Mouse (Mus musculus) limb, embryonic 14.5 days (tissue): Measurements from ENCODE around the gene 1700017B05Rik. TPM values are rescaled to one million over a fixed set of nuclear protein-coding genes. Genes with fewer than 3 reads are reported as not detected.

Source experiments
- ATAC-seq: fragments of 200-750 bp; cut with Nextera tagmentation; 2 replicates; pipeline ENCODE4 v1.8.0; 2017; ENCODE audit warnings: low read depth, moderate number of reproducible peaks, moderate TSS enrichment; ENCODE audit not compliant: low FRiP score
- DNase-seq: peaks from one replicate; pipeline ENCODE4 v3.0.0-alpha.2; 2015; ENCODE audit warnings: low spot score
- H3K27ac ChIP-seq: fragments of 300-500 bp; sonication (generic); replicated peaks from 2 replicates; pipeline ENCODE4 v1.5.1; 2014; ENCODE audit warnings: low read depth, mild to moderate bottlenecking, low read length, moderate library complexity, mixed read lengths
- H3K27me3 ChIP-seq: fragments of 300-500 bp; sonication (generic); 2 replicates; pipeline ENCODE4 v1.6.1; 2014; ENCODE audit warnings: low read length, mixed read lengths; ENCODE audit not compliant: control insufficient read depth, insufficient read depth
- H3K36me3 ChIP-seq: fragments of 300-500 bp; sonication (generic); 2 replicates; pipeline ENCODE4 v1.6.1; 2014; ENCODE audit warnings: mild to moderate bottlenecking, low read length, moderate library complexity, mixed read lengths; ENCODE audit not compliant: control insufficient read depth, insufficient read depth
- H3K4me1 ChIP-seq: fragments of 300-500 bp; sonication (generic); 2 replicates; pipeline ENCODE4 v1.6.1; 2014; ENCODE audit warnings: antibody characterized with exemption, low read length, mixed read lengths; ENCODE audit not compliant: control insufficient read depth, insufficient read depth
- H3K4me2 ChIP-seq: fragments of 300-500 bp; sonication (generic); replicated peaks from 2 replicates; pipeline ENCODE4 v1.6.1; 2014; ENCODE audit warnings: low read depth, mild to moderate bottlenecking, low read length, moderate library complexity; ENCODE audit not compliant: severe bottlenecking
- H3K4me3 ChIP-seq: fragments of 300-500 bp; sonication (generic); replicated peaks from 2 replicates; pipeline ENCODE4 v1.5.1; 2014; ENCODE audit warnings: low read length
- H3K9ac ChIP-seq: fragments of 300-500 bp; sonication (generic); 2 replicates; pipeline ENCODE4 v1.6.1; 2014; ENCODE audit warnings: mild to moderate bottlenecking, low read depth, low read length, moderate library complexity; ENCODE audit not compliant: severe bottlenecking
- H3K9me3 ChIP-seq: fragments of 300-500 bp; sonication (generic); 2 replicates; pipeline ENCODE4 v1.6.1; 2016; ENCODE audit warnings: low read length; ENCODE audit not compliant: control insufficient read depth
- POLR2A ChIP-seq: fragments of 200-500 bp; IDR thresholded peaks from 2 replicates; pipeline ENCODE4 v1.8.0; 2012; ENCODE audit warnings: inconsistent platforms, mild to moderate bottlenecking, moderate library complexity, borderline replicate concordance; ENCODE audit not compliant: insufficient read depth, insufficient read length; ENCODE audit errors: extremely low read depth
- WGBS: fragments of 180-500 bp; shearing (Covaris S2); extraction: QIAGEN DNeasy Blood & Tissue Kit; methylation state at CpG from one replicate; pipeline ENCODE4 v1.1.7; 2014; 5-methylcytosine and 5-hydroxymethylcytosine counted together
- polyA plus RNA-seq, 2 experiments: library from polyadenylated mRNA; depleted of rRNA in 1 of 2; stranded (reverse) in 1 of 2; unstranded in 1 of 2; fragments of >200 nt; fragmentation: Nextera tagmentation in 1 of 2; extraction: Ambion mirVana in 1 of 2; gene quantifications; 2 replicates each; pipeline versions ENCODE4 v1.2.1 to v1.2.3; 2012 to 2014

Gene 1700017B05Rik
- polyA plus RNA-seq, 2 experiments: 11.1 to 18.0 TPM

DNA sequence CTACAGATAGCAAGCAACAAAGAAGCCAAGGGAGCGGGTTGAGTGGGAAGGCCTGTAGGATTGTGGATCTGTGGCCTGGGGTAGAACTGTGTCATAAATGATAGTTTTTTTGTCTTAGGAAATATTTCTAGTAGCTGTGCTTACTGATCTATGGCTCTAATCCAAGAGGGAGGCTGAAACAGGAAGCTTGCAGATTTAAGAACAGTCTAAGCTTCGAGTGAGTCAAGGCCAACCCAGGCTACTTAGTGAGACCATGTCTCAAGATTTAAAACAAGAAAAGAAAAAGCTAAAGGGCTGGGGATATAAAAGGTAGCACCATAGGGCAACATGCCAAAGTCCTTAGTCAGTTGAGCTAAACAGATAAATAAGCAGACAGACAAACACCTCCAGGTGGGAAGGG is 24.2 kb downstream of the 1700017B05Rik start:
- no peak overlapping the region for H3K4me2 ChIP-seq
- ATAC-seq (no peak), DNase-seq (no peak)
- H3K4me3 ChIP-seq: no peak overlapping the region
- 79% methylated on average over 2 of the region's 2 CpGs for WGBS
- H3K27ac ChIP-seq: no peak overlapping the region
- TF ChIP-seq POLR2A: no peak
- H3K27me3 ChIP-seq: no peaks in the 10 kb centered on the region
- no peaks in the 10 kb centered on the region for H3K4me1 ChIP-seq
- no peaks in the 10 kb centered on the region for H3K9me3 ChIP-seq
- H3K36me3 ChIP-seq: no peaks in the 10 kb centered on the region
- no peak overlapping the region for H3K9ac ChIP-seq

DNA sequence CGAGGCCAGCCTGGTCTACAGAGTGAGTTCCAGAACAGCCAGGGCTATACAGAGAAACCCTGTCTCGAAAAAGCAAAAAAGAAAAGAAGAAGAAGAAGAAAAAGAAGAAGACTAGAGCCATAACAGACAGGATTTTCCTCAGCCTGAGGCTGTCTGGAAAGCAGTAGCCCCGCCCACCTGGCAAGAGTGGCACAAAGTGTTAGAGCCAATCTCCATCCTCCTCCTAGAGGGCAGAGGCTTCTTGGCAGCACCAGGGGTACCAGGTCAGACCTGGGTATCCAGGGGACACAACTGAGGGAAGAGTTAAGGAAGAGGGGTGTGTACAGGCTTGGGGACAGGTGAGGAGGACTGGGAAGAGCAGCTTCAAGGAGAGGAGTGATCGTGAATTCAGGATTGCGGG is 24.7 kb downstream of the 1700017B05Rik start:
- H3K4me1 ChIP-seq: no peaks in the 10 kb centered on the region
- ATAC-seq (no peak), DNase-seq (no peak)
- no peaks in the 10 kb centered on the region for H3K9me3 ChIP-seq
- no peak for TF ChIP-seq POLR2A
- no peak overlapping the region for H3K9ac ChIP-seq
- no peak overlapping the region for H3K4me3 ChIP-seq
- no peaks in the 10 kb centered on the region for H3K27me3 ChIP-seq
- WGBS: 78% methylated on average over 5 of the region's 5 CpGs
- H3K36me3 ChIP-seq: no peaks in the 10 kb centered on the region
- H3K27ac ChIP-seq: no peak overlapping the region
- H3K4me2 ChIP-seq: no peak overlapping the region

DNA sequence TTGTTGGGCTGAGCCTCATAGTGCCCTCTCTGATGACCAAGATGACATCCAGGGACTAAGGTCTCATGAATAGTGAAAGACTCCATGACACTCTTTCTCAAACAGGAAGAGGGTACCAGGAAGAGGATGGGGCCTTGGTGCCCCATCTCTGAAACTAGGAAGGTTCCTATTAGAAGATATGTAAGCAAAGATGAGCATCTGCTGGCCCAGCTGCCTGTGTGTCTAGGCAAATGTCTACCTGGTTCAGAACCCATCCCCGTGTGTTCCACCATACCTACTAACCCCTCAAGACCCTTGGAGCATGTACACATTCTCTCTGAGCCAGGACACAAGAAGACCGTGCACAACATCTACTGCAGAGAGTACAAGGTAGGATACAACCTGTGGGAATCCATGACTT is 26.2 kb downstream of the 1700017B05Rik start, which contains the start of gene Trcg1:
TSS of gene Trcg1 (plus strand) at position 301 of the 400 bp plus-strand sequence.
- DNase-seq: no peak
- WGBS: 85% methylated on average over 2 of the region's 2 CpGs

DNA sequence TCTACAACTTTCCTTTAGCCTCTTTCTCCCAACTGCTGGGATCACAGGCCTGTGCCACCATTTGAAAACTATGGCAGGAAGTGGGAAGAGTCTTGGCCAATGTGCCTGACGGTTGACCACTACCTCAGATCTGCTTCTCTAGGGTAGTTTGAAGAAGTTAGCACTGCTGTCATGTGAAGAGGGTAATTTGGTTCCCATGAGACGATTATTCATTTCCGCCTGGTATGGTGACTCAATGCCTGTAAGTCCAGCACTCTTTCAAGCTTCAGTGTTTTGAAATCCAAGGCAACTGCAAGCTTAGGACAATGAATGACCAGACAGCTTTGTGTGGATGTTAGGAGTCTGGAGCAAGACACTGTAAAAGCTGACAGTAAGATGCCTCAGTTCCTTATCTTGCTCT is 28.6 kb downstream of the 1700017B05Rik start:
- H3K4me1 ChIP-seq: peaks cover 10% of the 10 kb centered on the region; the same call in 1 of the 2 replicates
- no peak overlapping the region for H3K27ac ChIP-seq
- H3K4me3 ChIP-seq: no peak overlapping the region
- ATAC-seq: no peak
- H3K36me3 ChIP-seq: no peaks in the 10 kb centered on the region
- TF ChIP-seq POLR2A: no peak
- H3K4me2 ChIP-seq: no peak overlapping the region
- DNase-seq: no peak
- 89% methylated on average over 3 of the region's 3 CpGs for WGBS
- H3K9me3 ChIP-seq: no peaks in the 10 kb centered on the region
- H3K27me3 ChIP-seq: no peaks in the 10 kb centered on the region
- no peak overlapping the region for H3K9ac ChIP-seq

More for the DNA sequence above, 26.2 kb downstream of the 1700017B05Rik start, which contains the start of gene Trcg1:
- Histone ChIP-seq H3K27ac (no peak within 1 kb of the TSS), H3K4me3 (no peak within 1 kb of the TSS), H3K9me3 (no peaks in the 10 kb centered on the region), H3K27me3 (no peaks in the 10 kb centered on the region), H3K4me2 (no peak within 1 kb of the TSS), H3K9ac (no peak within 1 kb of the TSS), H3K36me3 (no peaks in the 10 kb centered on the region), H3K4me1 (no peaks in the 10 kb centered on the region)
- ATAC-seq: no peak
- TF ChIP-seq POLR2A: no peak

- H3K9me3 ChIP-seq: no peaks in the 10 kb centered on the region
- no peak overlapping the region for H3K4me3 ChIP-seq
- DNase-seq (no peak), ATAC-seq (no peak)
- H3K36me3 ChIP-seq: no peaks in the 10 kb centered on the region
- WGBS: 79% methylated on average over 6 of the region's 6 CpGs
- TF ChIP-seq POLR2A: no peak
- H3K27me3 ChIP-seq: no peaks in the 10 kb centered on the region
- no peak overlapping the region for H3K4me2 ChIP-seq
- H3K9ac ChIP-seq: no peak overlapping the region
- peaks cover 10% of the 10 kb centered on the region; the same call in 1 of the 2 replicates for H3K4me1 ChIP-seq
- H3K27ac ChIP-seq: no peak overlapping the region
Observed at GRCm38 (mm10) chr9:57233142-57233541, 29.3 kb downstream of the 1700017B05Rik start.
